Mouse (Mus musculus) olfactory bulb, adult 2 months (tissue): ENCODE data around the gene Palld.

Experiments used
- CTCF ChIP-seq: fragments of 200-500 bp; IDR thresholded peaks from 2 replicates; pipeline ENCODE4 v1.5.1; 2012; ENCODE audit warnings: low read depth, mild to moderate bottlenecking, low read length, moderate library complexity; ENCODE audit not compliant: insufficient read depth
- POLR2A ChIP-seq: fragments of 200-500 bp; IDR thresholded peaks from 2 replicates; pipeline ENCODE4 v1.6.1; 2012; ENCODE audit warnings: mild to moderate bottlenecking, low read depth, low read length, moderate library complexity; ENCODE audit not compliant: insufficient read depth

DNA sequence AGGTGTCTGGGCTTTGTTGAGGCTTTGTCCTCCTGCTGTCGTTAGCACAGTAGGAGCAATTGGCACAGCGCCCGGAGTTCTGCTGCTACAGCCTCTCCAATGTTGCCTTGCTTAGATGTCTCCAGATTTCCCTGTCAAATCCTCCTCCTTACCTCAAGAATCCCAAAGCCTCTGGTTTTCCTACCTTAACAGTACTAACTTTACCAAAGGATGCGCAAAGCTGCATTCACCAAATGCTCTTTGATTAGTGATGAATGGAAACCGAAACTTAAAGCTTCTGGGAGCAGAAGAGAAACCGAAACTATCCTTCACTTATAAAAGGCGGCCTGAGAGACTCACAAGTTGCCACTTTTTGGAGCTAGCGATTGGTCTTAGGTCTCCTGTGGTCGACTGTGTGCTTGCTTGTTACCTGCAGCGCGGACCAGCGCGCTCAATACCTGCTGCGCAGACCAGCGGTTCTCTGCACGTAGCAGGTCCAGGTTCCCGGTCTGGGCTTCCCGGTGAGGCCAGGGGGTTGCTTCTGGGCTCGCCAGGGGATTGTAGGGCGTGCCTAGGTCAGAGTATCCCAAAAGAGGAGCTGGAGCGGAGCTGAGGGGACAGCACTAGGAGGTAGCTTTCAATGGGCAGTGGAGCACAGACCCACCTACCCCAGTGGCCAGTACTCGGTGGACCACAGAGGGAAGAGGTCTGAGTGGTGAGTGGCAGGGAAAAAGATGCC is 25.4 kb upstream of the Palld start, which contains the start of gene Ddx60:
- TF ChIP-seq CTCF, result no peak
- TF ChIP-seq POLR2A, result no peak
